Mouse (Mus musculus) heart, embryonic 14.5 days (tissue): Measurements from ENCODE around the gene Ccdc13. TPM values are rescaled to one million over a fixed set of nuclear protein-coding genes. Genes with fewer than 3 reads are reported as not detected.
A peak's percentile ranks its signal among the peaks of the same experiment; 100 is the strongest.

Experiments used
- ATAC-seq: fragments of 200-750 bp; cut with Nextera tagmentation; 2 replicates; pipeline ENCODE4 v1.8.0; 2017; ENCODE audit warnings: low read depth, moderate TSS enrichment; ENCODE audit not compliant: insufficient number of reproducible peaks, insufficient read depth, low FRiP score
- H3K27ac ChIP-seq, 2 experiments: fragments of 200-500 bp in 1 of 2; fragments of 300-500 bp in 1 of 2; sonication (generic) in 1 of 2; replicated peaks in 1 of 2; 2 replicates each; pipeline ENCODE4 v1.5.1; 2012 to 2014; ENCODE audit warnings: low read depth in 2 of 2, low read length in 2 of 2, control low read depth in 1 of 2, mild to moderate bottlenecking in 1 of 2, mixed read lengths in 1 of 2; ENCODE audit not compliant: control insufficient read depth in 1 of 2, insufficient read depth in 1 of 2
- H3K27me3 ChIP-seq: fragments of 300-500 bp; sonication (generic); 2 replicates; pipeline ENCODE4 v1.6.1; 2014; ENCODE audit warnings: mild to moderate bottlenecking, low read length, control low read depth; ENCODE audit not compliant: control insufficient read depth, insufficient read depth
- H3K36me3 ChIP-seq: fragments of 300-500 bp; sonication (generic); 2 replicates; pipeline ENCODE4 v1.6.1; 2014; ENCODE audit warnings: mild to moderate bottlenecking, control low read depth, low read length, mixed read lengths; ENCODE audit not compliant: control insufficient read depth, insufficient read depth
- H3K4me1 ChIP-seq, 2 experiments: fragments of 200-500 bp in 1 of 2; fragments of 300-500 bp in 1 of 2; sonication (generic) in 1 of 2; 2 replicates each; pipeline ENCODE4 v1.6.1; 2012 to 2014; ENCODE audit warnings: low read length in 2 of 2, control low read depth in 1 of 2, mixed read lengths in 1 of 2; ENCODE audit not compliant: control insufficient read depth in 2 of 2, insufficient read depth in 2 of 2
- H3K4me2 ChIP-seq: fragments of 300-500 bp; sonication (generic); 2 replicates; pipeline ENCODE4 v1.6.1; 2014; ENCODE audit warnings: mild to moderate bottlenecking, low read length
- H3K4me3 ChIP-seq, 2 experiments: fragments of 200-500 bp in 1 of 2; fragments of 300-500 bp in 1 of 2; sonication (generic) in 1 of 2; 2 replicates each; pipeline ENCODE4 v1.5.1; 2012 to 2014; ENCODE audit warnings: low read length in 2 of 2, mild to moderate bottlenecking in 2 of 2, control low read depth in 1 of 2, low read depth in 1 of 2, moderate library complexity in 1 of 2; ENCODE audit not compliant: control insufficient read depth in 1 of 2, insufficient read depth in 1 of 2
- H3K9ac ChIP-seq: fragments of 300-500 bp; sonication (generic); 2 replicates; pipeline ENCODE4 v1.6.1; 2014; ENCODE audit warnings: mild to moderate bottlenecking, low read length
- H3K9me3 ChIP-seq: fragments of 300-500 bp; sonication (generic); 2 replicates; pipeline ENCODE4 v1.6.1; 2016; ENCODE audit warnings: low read length, control low read depth; ENCODE audit not compliant: control insufficient read depth
- WGBS: fragments of 180-500 bp; shearing (Covaris S2); extraction: QIAGEN DNeasy Blood & Tissue Kit; methylation state at CpG from one replicate; pipeline ENCODE4 v1.1.7; 2014; 5-methylcytosine and 5-hydroxymethylcytosine counted together
- polyA plus RNA-seq: library from polyadenylated mRNA; unstranded; fragments of >200 nt; fragmentation: Nextera tagmentation; extraction: Ambion mirVana; gene quantifications from 2 replicates; pipeline ENCODE4 v1.2.1, GENCODE M21; 2014

The Ccdc13 gene
- polyA plus RNA-seq, 1 experiment from 2014 or later: 0.27 TPM

- no peak overlapping the region for H3K27ac ChIP-seq
- peaks cover 0 to 2% of the 10 kb centered on the region in 2 experiments; a peak in 1 of 4 replicates for H3K4me1 ChIP-seq
- H3K9ac ChIP-seq: no peak overlapping the region
- H3K4me2 ChIP-seq: no peak overlapping the region
- no peak overlapping the region for H3K4me3 ChIP-seq
- 80% methylated on average over 12 of the region's 12 CpGs for WGBS
- no peak for ATAC-seq
- H3K27me3 ChIP-seq: peaks cover 4% of the 10 kb centered on the region; the same call in 1 of the 2 replicates
- peaks cover 3% of the 10 kb centered on the region; the same call in 1 of the 2 replicates for H3K36me3 ChIP-seq
- H3K9me3 ChIP-seq: no peaks in the 10 kb centered on the region
These were observed 54.5 kb downstream of the Ccdc13 start for GRCm38 (mm10) chr9:121784801-121785200.

GRCm38 (mm10) chr9:121778066-121778624 is 61.1 kb downstream of the Ccdc13 start:
- Histone ChIP-seq H3K4me1 (peaks cover 25 to 31% of the 10 kb centered on the region in 2 experiments), H3K9ac (peak overlapping the region; percentile 18; the same call in 1 of the 2 replicates), H3K27me3 (peaks cover 38% of the 10 kb centered on the region), H3K4me2 (peak overlapping the region; percentile 76), H3K36me3 (no peaks in the 10 kb centered on the region), H3K4me3 (peak overlapping the region; percentile 23 to 38), H3K9me3 (no peaks in the 10 kb centered on the region), H3K27ac (no peak overlapping the region)
- ATAC-seq: no peak
- WGBS: 11% methylated on average over 54 of the region's 54 CpGs

GRCm38 (mm10) chr9:121777484-121778065 is 61.7 kb downstream of the Ccdc13 start, which contains the start of gene Klhl40:
Klhl40 (plus strand) TSS chr9:121777607.
- ATAC-seq: peak; percentile 74
- Histone ChIP-seq H3K4me1 (peaks cover 25 to 31% of the 10 kb centered on the region in 2 experiments), H3K9ac (peak within 1 kb of the TSS; percentile 18), H3K27ac (peak within 1 kb of the TSS; percentile 35 to 56; a peak in 2 of 4 replicates), H3K36me3 (no peaks in the 10 kb centered on the region), H3K4me3 (peak within 1 kb of the TSS; percentile 23 to 38), H3K27me3 (peaks cover 38% of the 10 kb centered on the region), H3K9me3 (no peaks in the 10 kb centered on the region), H3K4me2 (peak within 1 kb of the TSS; percentile 76)
- 11% methylated on average over 30 of the region's 30 CpGs for WGBS

- Histone ChIP-seq H3K4me3 (no peak overlapping the region), H3K9me3 (no peaks in the 10 kb centered on the region), H3K27ac (peak overlapping the region; percentile 35 to 56; a peak in 3 of 4 replicates), H3K4me2 (peak overlapping the region; percentile 76), H3K9ac (no peak overlapping the region; the same call in 1 of the 2 replicates), H3K36me3 (no peaks in the 10 kb centered on the region), H3K4me1 (peaks cover 25 to 31% of the 10 kb centered on the region in 2 experiments), H3K27me3 (peaks cover 38% of the 10 kb centered on the region)
- WGBS: 47% methylated on average over 7 of the region's 7 CpGs
- ATAC-seq: no peak
These were observed 62.8 kb downstream of the Ccdc13 start for GRCm38 (mm10) chr9:121776511-121776910.

GRCm38 (mm10) chr9:121775951-121776350 is 63.3 kb downstream of the Ccdc13 start:
- Histone ChIP-seq H3K9ac (no peak overlapping the region; the same call in 1 of the 2 replicates), H3K4me1 (peaks cover 25 to 31% of the 10 kb centered on the region in 2 experiments), H3K27me3 (peaks cover 38% of the 10 kb centered on the region), H3K4me2 (peak overlapping the region; percentile 76), H3K36me3 (no peaks in the 10 kb centered on the region), H3K4me3 (no peak overlapping the region), H3K27ac (peak overlapping the region; percentile 35 to 56; a peak in 2 of 4 replicates), H3K9me3 (no peaks in the 10 kb centered on the region)
- whole genome bisulfite sequencing: 76% methylated on average over 10 of the region's 10 CpGs
- no peak for ATAC-seq

- 58% methylated on average over 5 of the region's 5 CpGs for WGBS
- Histone ChIP-seq H3K9ac (no peak overlapping the region), H3K27ac (no peak overlapping the region), H3K9me3 (no peaks in the 10 kb centered on the region), H3K36me3 (peaks cover 23% of the 10 kb centered on the region), H3K4me1 (peaks cover 15 to 20% of the 10 kb centered on the region in 2 experiments), H3K4me3 (no peak overlapping the region), H3K27me3 (peaks cover 17% of the 10 kb centered on the region; the same call in 1 of the 2 replicates), H3K4me2 (no peak overlapping the region)
- ATAC-seq: no peak
These were observed 66.8 kb downstream of the Ccdc13 start for GRCm38 (mm10) chr9:121772412-121772811.

GRCm38 (mm10) chr9:121765166-121765855 is 74.0 kb downstream of the Ccdc13 start:
- ATAC-seq: no peak
- Histone ChIP-seq H3K36me3 (peaks cover 75% of the 10 kb centered on the region), H3K4me3 (no peak overlapping the region), H3K27ac (no peak overlapping the region), H3K4me1 (peaks cover 8 to 18% of the 10 kb centered on the region in 2 experiments), H3K4me2 (no peak overlapping the region), H3K9me3 (no peaks in the 10 kb centered on the region), H3K27me3 (no peaks in the 10 kb centered on the region), H3K9ac (no peak overlapping the region)
- 88% methylated on average over 16 of the region's 16 CpGs for WGBS
